Mouse (Mus musculus): ENCODE data around the gene Ndufs2.

- TF ChIP-seq CTCF (IDR thresholded peaks at IDR 0.05; ENCODE audit: low read depth) (no peak), EP300 (optimal IDR thresholded peaks at IDR 0.05) (no peak)
Measured at GRCm38 (mm10) chr1:171271196-171271595, 20.0 kb upstream of the Ndufs2 start.

All from stomach, postnatal 0 days (tissue).